Mouse (Mus musculus) left cerebral cortex, postnatal 25 days (tissue): ENCODE measurements around the gene Rnf223. TPM values are rescaled to one million over a fixed set of nuclear protein-coding genes. Genes with fewer than 3 reads are reported as not detected.
"Not testable (repeated sequence)": the region's sequence is repeated elsewhere in the genome, so short reads cannot be mapped to it uniquely, and the experiment has no call there.

Source experiments
- DNase-seq, 2 experiments: peaks; one replicate each; pipeline ENCODE4 v3.0.0; 2022; ENCODE audit warnings: low spot score in 2 of 2, mixed read lengths in 1 of 2
- intact Hi-C: fragments of 180-260 bp; cut with DNase I; formaldehyde crosslinking; loops from one replicate; pipeline ENCODE4 v1.15.1; 2025
- total RNA-seq, 2 experiments: library from RNA; stranded (reverse); gene quantifications; 2 replicates each; pipeline ENCODE4 v1.2.3; 2021

The Rnf223 gene
- total RNA-seq, 2 experiments from 2014 or later: 0.87 to 0.94 TPM

- intact Hi-C loops: no loop called here
- no peak for DNase-seq
Observed at GRCm38 (mm10) chr4:156125393-156125792, 4.9 kb upstream of the Rnf223 start.

DNA sequence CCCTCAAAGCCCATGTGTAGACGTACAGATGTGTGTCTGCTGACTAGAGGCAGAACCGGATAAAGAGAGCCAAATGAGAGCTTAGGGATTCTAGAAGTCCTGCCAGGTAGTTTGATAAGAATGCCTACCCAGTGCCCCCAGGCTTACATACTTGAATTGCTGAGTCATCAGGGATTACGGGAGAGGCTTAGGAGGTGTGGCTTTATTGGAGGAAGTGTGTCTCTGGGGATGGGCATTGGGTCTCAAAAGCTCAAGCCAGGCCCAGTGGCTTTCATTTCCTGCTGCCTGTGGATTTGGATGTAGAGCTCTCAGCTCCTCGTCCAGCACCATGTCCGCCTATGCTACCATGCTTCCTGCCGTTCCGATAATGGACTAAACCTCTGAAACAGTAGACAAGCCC is 3.5 kb upstream of the Rnf223 start:
- intact Hi-C loops: no loop called here
- DNase-seq: no peak

DNA sequence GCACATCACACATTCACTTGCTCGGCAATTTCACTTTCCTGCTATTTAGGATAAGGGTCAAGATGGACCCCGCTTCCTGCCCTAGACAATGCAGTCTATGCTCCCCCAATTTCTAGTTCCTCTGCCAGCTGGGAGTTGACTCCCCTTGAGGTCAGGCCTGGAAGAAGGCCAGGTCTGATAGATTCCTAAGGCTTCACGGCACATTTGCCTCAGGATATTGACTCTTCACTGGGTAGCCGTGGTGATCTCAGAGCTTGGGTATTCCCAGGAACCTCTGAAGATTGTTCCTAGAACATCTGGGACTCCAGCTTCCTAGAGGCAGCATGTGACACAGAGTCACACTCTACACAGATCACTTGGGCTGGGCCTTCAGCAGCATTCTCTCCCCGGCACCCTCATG is 1.6 kb upstream of the Rnf223 start:
- intact Hi-C loops: no loop called here

GRCm38 (mm10) chr4:156130940-156131339 is 627 bp downstream of the Rnf223 start:
- intact Hi-C loops: no loop called here
- no peak for DNase-seq

More for the DNA sequence above, 1.6 kb upstream of the Rnf223 start:
- DNase-seq: no peak

GRCm38 (mm10) chr4:156133334-156133733 is 3.0 kb downstream of the Rnf223 start:
- DNase-seq: no peak
- intact Hi-C loops: no loop called here

DNA sequence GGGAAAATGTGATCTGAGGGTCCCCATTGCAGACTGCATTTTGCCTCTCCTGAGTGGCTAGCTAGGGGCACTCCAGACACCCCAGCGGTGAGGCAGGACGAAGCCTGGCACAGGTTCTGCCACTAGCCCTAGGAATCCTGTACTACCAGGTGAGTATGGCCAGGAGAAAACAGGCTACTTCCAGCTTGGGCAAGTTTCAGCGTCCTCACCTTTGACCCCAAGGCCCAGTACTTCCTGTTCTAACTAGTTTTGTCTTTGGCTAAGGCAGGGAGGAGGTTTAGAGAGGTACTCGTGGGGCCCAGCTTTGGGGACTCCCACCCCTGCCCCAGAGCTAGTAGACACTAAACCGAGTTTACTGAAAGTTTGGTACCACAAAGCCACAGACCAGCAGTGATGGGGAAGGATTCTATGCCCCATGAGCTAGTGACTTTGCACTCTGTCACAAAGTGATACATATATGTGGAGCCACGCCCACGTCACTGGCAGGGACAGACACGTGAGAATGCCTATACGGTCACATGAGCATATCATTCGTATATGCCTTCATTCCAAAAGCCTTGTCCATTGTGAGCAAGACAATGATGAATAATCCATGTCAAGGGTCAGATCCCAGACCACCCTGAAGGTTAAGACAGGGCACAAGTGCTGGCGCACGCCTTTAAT is 3.8 kb downstream of the Rnf223 start:
- intact Hi-C loops: no loop called here
- no peak for DNase-seq

- intact Hi-C loops: no loop called here
- no peak for DNase-seq
Observed at GRCm38 (mm10) chr4:156135112-156135511, 4.8 kb downstream of the Rnf223 start.

- intact Hi-C loops: no loop called here
- DNase-seq: no peak
Observed at GRCm38 (mm10) chr4:156135801-156136200, 5.5 kb downstream of the Rnf223 start.

DNA sequence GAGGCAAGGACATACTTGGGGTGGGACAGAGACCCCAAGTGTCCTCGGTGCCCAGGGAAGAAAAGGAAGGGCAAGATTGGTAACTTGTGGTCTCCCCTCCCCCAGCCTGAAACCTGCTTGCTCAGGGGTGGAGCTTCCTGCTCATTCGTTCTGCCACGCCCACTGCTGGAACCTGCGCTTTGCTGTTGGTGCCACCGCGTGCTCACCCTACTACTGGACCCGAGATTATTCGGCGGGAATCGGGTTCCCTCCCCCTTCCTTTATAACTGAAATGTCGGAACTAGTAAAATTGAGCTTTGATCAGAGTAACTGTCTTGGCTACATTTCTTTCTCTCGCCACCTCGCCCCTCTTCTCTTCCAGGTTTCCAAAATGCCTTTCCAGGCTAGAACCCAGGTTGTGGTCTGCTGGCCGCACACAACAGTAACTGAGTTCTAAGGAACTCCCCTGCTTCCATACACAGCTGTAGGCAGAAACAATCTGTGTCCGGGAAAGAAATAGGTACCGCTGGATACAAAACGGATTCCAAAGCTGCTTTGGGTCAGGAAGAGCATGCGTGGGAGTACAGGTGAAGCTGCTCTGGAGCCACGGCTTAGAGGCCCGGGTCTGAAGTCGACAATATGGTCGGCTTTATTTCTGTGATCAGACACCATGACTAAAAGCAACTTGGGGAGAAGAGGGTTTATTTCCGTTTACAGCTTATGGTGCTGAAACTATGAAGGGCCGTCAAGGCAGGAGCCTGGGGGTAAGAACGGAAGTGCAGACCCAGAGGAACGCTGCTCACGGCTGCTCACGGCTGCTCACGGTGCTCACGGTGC is 6.2 kb downstream of the Rnf223 start:
- DNase-seq: no peak
- intact Hi-C loops: no loop called here

GRCm38 (mm10) chr4:156150887-156151286 is 20.6 kb downstream of the Rnf223 start:
- DNase-seq, intact Hi-C loops: not testable (repeated sequence)

- intact Hi-C loops: no loop called here
- DNase-seq: no peak
Observed at GRCm38 (mm10) chr4:156154771-156155170, 24.5 kb downstream of the Rnf223 start.

GRCm38 (mm10) chr4:156166477-156166876 is 36.2 kb downstream of the Rnf223 start:
- intact Hi-C loops: no loop called here
- DNase-seq: no peak

GRCm38 (mm10) chr4:156168611-156169010 is 38.3 kb downstream of the Rnf223 start:
- DNase-seq: no peak
- intact Hi-C loops: no loop called here

DNA sequence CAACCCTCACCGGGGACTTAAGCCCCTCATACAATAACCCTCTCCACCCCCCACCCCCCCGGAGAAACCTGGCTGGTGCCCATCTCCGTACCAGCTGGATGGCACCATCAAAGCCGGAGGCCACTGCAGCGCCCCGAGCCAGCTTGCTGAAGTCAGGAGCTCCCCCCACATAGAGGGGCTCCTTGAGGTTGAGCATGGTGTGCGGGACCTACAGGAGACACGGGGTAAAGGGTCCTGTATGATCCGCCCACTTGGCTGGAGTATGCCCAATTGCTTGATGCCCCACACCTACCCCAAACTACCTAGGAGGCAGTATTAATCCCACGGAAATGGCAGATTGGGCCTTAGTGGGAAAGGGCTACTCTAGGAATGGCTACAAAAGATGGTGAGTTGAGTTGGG is 38.8 kb downstream of the Rnf223 start:
- intact Hi-C loops: no loop called here
- DNase-seq: no peak

- intact Hi-C loops: no loop called here
- DNase-seq: no peak
Observed at GRCm38 (mm10) chr4:156171828-156172227, 41.5 kb downstream of the Rnf223 start.

- no peak for DNase-seq
- intact Hi-C loops: no loop called here
Observed at GRCm38 (mm10) chr4:156177630-156178029, 47.3 kb downstream of the Rnf223 start.

Other genes starting within 250 kb of the Rnf223 start
- 10 to 100 TPM; 60.5 to 65.5 TPM for gene Pusl1, start 238.7 kb upstream of the Rnf223 start, total RNA-seq
- gene Acap3, start 238.7 kb upstream of the Rnf223 start, total RNA-seq: 100 to 1,000 TPM; 133 to 136 TPM
- 10 to 100 TPM; 71.9 to 72.7 TPM for gene Ube2j2, start 186.7 kb upstream of the Rnf223 start, total RNA-seq
- 10 to 100 TPM; 12.8 to 21.8 TPM for gene C1qtnf12, start 168.2 kb upstream of the Rnf223 start, total RNA-seq
- gene B3galt6, start 137.9 kb upstream of the Rnf223 start, total RNA-seq: 10 to 100 TPM in 1 of 2 experiments, 1 to 10 TPM in 1; 9.7 to 10.5 TPM
- 100 to 1,000 TPM; 182 to 184 TPM for gene Sdf4, start 137.6 kb upstream of the Rnf223 start, total RNA-seq
- 1 to 10 TPM; 2.0 to 2.1 TPM for gene Tnfrsf4, start 116.7 kb upstream of the Rnf223 start, total RNA-seq
- not detected for gene Tnfrsf18, start 104.3 kb upstream of the Rnf223 start, total RNA-seq
- gene Ttll10, start 71.1 kb upstream of the Rnf223 start, total RNA-seq: not detected
- gene 9430015G10Rik, start 20.5 kb upstream of the Rnf223 start, total RNA-seq: 10 to 100 TPM; 28.6 to 29.4 TPM
- 100 to 1,000 TPM; 143 to 149 TPM for gene Agrn, start 67.0 kb downstream of the Rnf223 start, total RNA-seq
- gene Isg15, start 70.3 kb downstream of the Rnf223 start, total RNA-seq: 1 to 10 TPM; 1.2 to 1.8 TPM
- gene AW011738, start 72.8 kb downstream of the Rnf223 start, total RNA-seq: 1 to 10 TPM; 4.4 to 6.3 TPM
- under 1 TPM; 0.46 to 0.76 TPM for gene Perm1, start 85.4 kb downstream of the Rnf223 start, total RNA-seq
- 10 to 100 TPM; 32.8 to 37.8 TPM for gene Plekhn1, start 104.3 kb downstream of the Rnf223 start, total RNA-seq
- gene Noc2l, start 105.5 kb downstream of the Rnf223 start, total RNA-seq: 10 to 100 TPM; 66.1 to 66.9 TPM
- gene Samd11, start 125.1 kb downstream of the Rnf223 start, total RNA-seq: 1 to 10 TPM; 2.7 to 4.5 TPM
- not detected for gene Vmn2r-ps159, start 200.6 kb downstream of the Rnf223 start, total RNA-seq